Mouse (Mus musculus) embryonic facial prominence, embryonic 10.5 days (tissue): ENCODE measurements at regions not wholly inside any gene's neighbourhood (a gene's known extent, or its start where the extent isn't known, plus 50 kb on each side); places are given as distances from the start of the nearest gene placed in this dataset.

ENCODE experiments used
- DNase-seq: peaks from one replicate; pipeline ENCODE4 v3.0.0-alpha.2; 2017; ENCODE audit warnings: low spot score
- H3K27ac ChIP-seq: fragments of 300-500 bp; sonication (generic); replicated peaks from 2 replicates; pipeline ENCODE4 v1.5.1; 2016; ENCODE audit warnings: mild to moderate bottlenecking
- H3K27me3 ChIP-seq: fragments of 300-500 bp; sonication (generic); replicated peaks from 2 replicates; pipeline ENCODE4 v1.6.1; 2016; ENCODE audit warnings: low read depth, mild to moderate bottlenecking; ENCODE audit not compliant: poor library complexity, severe bottlenecking
- H3K36me3 ChIP-seq: fragments of 300-500 bp; sonication (generic); replicated peaks from 2 replicates; pipeline ENCODE4 v1.6.1; 2016; ENCODE audit warnings: mild to moderate bottlenecking, moderate library complexity
- H3K4me1 ChIP-seq: fragments of 300-500 bp; sonication (generic); 2 replicates; pipeline ENCODE4 v1.6.1; 2016
- H3K4me3 ChIP-seq: fragments of 300-500 bp; sonication (generic); 2 replicates; pipeline ENCODE4 v1.5.1; 2016; ENCODE audit warnings: mild to moderate bottlenecking, moderate library complexity
- H3K9me3 ChIP-seq: fragments of 300-500 bp; sonication (generic); 2 replicates; pipeline ENCODE4 v1.6.1; 2016; ENCODE audit warnings: mild to moderate bottlenecking
- WGBS: fragments of 180-500 bp; shearing (Covaris S2); methylation state at CpG from one replicate; pipeline ENCODE4 v1.1.7; 2016; 5-methylcytosine and 5-hydroxymethylcytosine counted together

DNA sequence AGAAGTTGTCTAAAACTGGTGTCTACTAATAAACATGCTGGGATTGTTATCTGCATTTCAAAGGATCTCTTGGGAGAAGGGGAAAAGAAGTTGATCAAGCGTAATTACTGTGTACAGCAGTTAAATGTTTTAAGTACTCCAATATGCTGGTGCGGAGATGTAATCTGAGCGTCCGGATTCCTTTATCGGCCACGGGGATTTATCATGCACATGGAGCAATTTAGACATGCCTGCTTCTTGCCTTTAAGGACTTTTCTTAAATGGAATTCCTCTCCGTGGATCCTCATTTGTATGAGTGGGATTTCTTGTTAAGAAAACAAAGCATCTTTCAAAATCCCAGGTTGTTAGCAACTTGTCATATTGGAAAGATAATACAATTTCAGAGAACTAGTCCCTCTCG lies 2468.0 kb upstream of the 5930422O12Rik start:
- no peak overlapping the region for H3K27ac ChIP-seq
- H3K27me3 ChIP-seq: peaks cover 24% of the 10 kb centered on the region
- H3K9me3 ChIP-seq: no peaks in the 10 kb centered on the region
- DNase-seq: peak; percentile 43
- H3K4me1 ChIP-seq: peaks cover 34% of the 10 kb centered on the region
- H3K36me3 ChIP-seq: no peaks in the 10 kb centered on the region
- WGBS: 42% methylated on average over 8 of the region's 8 CpGs
- H3K4me3 ChIP-seq: no peak overlapping the region

DNA sequence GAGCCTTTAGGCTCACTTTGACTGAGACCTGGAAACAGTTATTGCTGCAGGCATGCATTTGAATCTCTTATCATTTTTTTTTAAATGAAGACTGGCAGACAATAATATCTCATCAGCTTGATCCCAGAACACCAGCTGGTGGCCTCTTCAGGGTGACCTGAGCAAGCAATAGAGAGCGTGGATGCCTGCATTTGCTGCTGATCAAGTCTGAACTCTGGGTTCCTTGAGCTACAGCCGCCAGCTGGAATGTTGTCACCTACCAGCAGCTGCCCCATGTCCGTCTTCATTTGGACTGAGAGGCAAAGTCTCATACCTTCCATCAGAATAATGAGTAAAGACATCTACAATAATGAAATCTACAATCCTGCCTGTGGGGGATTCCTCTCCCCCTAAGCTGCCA lies 2466.3 kb upstream of the 5930422O12Rik start:
- Histone ChIP-seq H3K4me3 (no peak overlapping the region), H3K27me3 (peaks cover 22% of the 10 kb centered on the region), H3K9me3 (no peaks in the 10 kb centered on the region), H3K36me3 (no peaks in the 10 kb centered on the region), H3K27ac (peak overlapping the region; percentile 25; the same call in 1 of the 2 replicates), H3K4me1 (peaks cover 34% of the 10 kb centered on the region)
- peak; percentile 28 for DNase-seq
- WGBS: 61% methylated on average over 3 of the region's 3 CpGs

DNA sequence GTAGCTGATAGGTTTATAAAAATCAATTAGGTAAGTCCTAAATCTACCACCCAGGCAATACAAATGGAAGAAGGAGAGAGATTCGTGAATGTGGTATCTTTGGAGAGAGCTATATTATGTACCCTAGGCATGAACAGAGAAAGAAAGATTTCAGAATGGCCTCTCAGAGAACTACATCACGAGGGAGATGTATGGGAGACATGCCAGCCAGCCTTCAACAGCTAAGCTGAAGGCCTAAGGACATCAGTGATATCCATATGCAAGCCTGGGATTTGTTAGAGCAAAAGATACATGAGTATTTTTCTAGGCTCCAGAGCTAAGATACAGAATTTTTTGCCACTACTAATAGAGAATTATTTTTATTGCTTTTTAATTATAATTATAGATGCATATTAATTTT lies 2445.7 kb upstream of the 5930422O12Rik start:
- H3K27ac ChIP-seq: no peak overlapping the region
- H3K4me1 ChIP-seq: no peaks in the 10 kb centered on the region
- 81% methylated on average over 2 of the region's 2 CpGs for WGBS
- no peaks in the 10 kb centered on the region for H3K9me3 ChIP-seq
- no peaks in the 10 kb centered on the region for H3K36me3 ChIP-seq
- H3K4me3 ChIP-seq: no peak overlapping the region
- no peaks in the 10 kb centered on the region for H3K27me3 ChIP-seq
- DNase-seq: no peak

DNA sequence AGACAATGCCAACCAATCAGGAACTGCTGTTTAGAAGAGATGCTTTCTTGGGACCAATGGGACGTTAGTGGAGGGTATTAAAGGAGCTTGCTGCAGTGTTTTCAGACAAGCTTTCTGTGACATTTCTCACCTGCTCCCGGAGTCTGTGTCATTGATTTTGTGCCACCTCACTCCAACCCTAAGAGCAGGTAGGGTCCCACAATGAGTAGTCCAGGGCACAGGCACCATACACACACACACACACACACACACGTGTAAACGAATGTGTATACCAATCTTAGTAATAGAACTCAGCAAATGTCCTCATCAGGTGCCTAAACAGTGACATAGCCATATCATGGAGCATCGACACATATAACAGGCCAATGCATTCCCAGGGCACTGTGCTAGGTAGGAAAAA lies 2440.5 kb upstream of the 5930422O12Rik start:
- no peaks in the 10 kb centered on the region for H3K27me3 ChIP-seq
- no peaks in the 10 kb centered on the region for H3K36me3 ChIP-seq
- H3K4me1 ChIP-seq: no peaks in the 10 kb centered on the region
- no peak overlapping the region for H3K27ac ChIP-seq
- DNase-seq: no peak
- WGBS: 82% methylated on average over 5 of the region's 5 CpGs
- no peak overlapping the region for H3K4me3 ChIP-seq
- no peaks in the 10 kb centered on the region for H3K9me3 ChIP-seq

DNA sequence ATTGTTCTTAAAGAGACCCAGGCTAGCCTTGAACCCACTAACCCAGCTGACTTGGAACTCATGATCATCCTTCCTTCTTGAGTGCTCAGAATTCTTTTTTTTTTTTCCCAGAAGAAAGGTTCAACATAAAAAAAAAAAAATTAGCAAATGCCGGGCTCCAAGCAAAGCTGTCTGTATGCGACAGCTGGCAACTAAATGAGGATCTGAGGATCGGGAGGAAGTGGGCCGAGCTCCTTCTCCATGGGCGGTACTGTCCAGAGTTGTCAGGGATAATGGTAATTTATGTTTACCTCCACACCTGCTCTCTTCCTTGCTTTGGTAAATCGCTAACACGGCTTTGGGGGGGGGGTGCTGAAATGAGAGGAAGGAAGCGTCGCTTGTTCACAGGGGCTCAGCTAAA lies 2429.9 kb upstream of the 5930422O12Rik start:
- Histone ChIP-seq H3K9me3 (no peaks in the 10 kb centered on the region; the same call in 1 of the 2 replicates), H3K27me3 (no peaks in the 10 kb centered on the region), H3K36me3 (no peaks in the 10 kb centered on the region), H3K27ac (no peak overlapping the region), H3K4me3 (no peak overlapping the region), H3K4me1 (peaks cover 16% of the 10 kb centered on the region)
- DNase-seq: no peak
- 87% methylated on average over 9 of the region's 9 CpGs for WGBS

DNA sequence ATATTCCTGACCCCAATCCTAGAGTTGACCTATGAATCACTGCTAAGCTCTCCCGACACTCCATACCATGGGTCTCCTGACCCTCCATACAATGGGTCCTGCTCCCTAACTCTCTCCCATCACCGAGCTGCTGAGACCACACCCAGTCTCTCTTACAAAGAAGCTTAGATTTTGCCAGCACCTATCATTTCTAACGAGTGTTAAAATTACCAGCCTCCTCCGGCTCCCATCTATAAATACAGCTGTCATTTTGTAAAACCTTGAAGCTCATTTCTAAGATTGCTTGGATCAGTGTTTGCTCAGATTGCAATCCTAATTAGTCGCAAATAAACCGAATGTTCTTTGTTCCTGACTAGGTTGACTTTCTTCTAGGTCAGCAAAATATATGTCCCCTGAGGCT lies 2428.4 kb upstream of the 5930422O12Rik start:
- Histone ChIP-seq H3K4me1 (peaks cover 16% of the 10 kb centered on the region), H3K36me3 (no peaks in the 10 kb centered on the region), H3K27me3 (no peaks in the 10 kb centered on the region), H3K9me3 (no peaks in the 10 kb centered on the region; the same call in 1 of the 2 replicates), H3K27ac (no peak overlapping the region), H3K4me3 (no peak overlapping the region)
- DNase-seq: no peak
- WGBS: 87% methylated on average over 6 of the region's 6 CpGs

DNA sequence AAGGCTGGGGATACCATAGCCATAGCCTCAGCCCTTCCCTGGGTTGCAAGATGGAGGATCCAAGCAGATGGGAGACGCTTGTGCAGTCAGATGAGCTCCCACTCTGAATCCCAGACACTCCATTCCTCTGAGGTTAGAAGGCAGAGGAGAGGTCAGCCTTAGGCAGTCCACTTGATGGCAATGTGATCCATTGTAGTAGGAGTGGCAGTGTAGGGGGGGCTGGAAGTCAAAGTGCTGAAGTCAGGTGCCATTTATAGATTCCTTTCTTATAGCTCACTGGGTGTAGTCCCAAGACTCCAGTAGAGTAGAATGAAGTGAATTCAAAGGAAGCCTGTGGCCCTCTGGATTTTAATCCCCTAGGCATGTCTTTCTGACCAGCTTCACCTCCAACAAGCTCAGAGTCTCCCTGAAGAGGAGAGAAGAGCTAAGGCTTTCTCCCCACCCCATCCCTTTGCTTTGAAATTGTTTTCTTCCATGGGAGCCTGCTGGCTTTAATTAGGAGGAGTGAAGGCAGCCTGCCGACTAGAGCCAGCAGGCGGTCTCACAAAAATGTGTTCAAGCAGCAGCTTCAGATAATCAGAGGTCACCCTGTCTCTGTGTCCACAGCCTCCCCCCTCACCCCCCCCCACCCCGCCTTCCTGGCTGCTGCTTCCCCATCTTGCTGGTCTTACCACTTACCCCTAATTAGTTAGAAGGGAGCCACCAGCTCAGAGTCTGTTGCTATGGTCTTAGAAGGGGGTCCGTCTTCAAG lies 2426.4 kb upstream of the 5930422O12Rik start:
- no peaks in the 10 kb centered on the region for H3K27me3 ChIP-seq
- H3K27ac ChIP-seq: peak overlapping the region; percentile 21; the same call in 1 of the 2 replicates
- DNase-seq: peak; percentile 71
- no peak overlapping the region for H3K4me3 ChIP-seq
- H3K36me3 ChIP-seq: no peaks in the 10 kb centered on the region
- no peaks in the 10 kb centered on the region; the same call in 1 of the 2 replicates for H3K9me3 ChIP-seq
- 20% methylated on average over 5 of the region's 5 CpGs for WGBS
- peaks cover 16% of the 10 kb centered on the region for H3K4me1 ChIP-seq

DNA sequence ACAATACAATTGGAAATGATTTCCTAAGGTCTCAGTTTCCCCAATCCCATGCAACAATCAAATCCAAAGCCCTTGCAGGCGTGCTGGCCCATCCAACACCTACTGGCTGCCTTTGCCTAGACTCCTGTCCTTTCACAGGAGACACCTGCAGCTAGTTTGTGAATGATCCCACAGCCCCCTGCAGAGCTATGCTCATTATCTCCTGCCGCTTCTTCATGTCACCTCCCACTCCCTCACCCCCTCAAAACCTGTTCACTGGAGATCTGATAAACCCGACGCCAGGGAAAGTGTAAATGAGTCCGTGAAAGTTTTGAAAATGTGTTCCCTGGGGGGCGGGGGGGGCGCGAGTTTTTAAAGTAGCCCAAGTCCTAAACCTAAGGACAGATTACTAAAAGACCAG lies 2420.2 kb upstream of the 5930422O12Rik start:
- H3K27ac ChIP-seq: no peak overlapping the region
- no peaks in the 10 kb centered on the region; the same call in 1 of the 2 replicates for H3K9me3 ChIP-seq
- H3K27me3 ChIP-seq: no peaks in the 10 kb centered on the region
- 61% methylated on average over 8 of the region's 8 CpGs for WGBS
- H3K36me3 ChIP-seq: no peaks in the 10 kb centered on the region
- no peak for DNase-seq
- no peak overlapping the region for H3K4me3 ChIP-seq
- 0 out of 2 replicates have a peak, but pooled peaks cover 2% of the 10 kb centered on the region for H3K4me1 ChIP-seq

DNA sequence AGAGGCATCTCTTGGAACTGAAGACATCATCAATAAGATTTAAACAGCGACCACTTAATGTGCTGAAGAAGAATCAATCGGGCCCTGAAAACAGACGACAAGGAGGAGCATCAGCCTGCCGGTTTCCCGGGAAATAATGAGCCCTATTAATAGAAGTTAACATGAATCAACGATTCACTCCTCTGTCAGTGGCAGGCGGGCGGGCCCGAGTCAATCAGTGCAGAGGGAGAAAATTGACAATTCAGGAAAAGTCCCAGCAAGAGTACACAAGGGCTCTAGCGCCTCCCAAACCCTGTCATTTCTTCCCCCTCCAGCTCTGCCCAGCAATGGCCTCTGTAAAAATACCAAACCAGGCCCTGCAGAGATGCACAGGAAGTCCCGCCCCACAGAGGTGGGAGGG lies 2416.4 kb upstream of the 5930422O12Rik start:
- Histone ChIP-seq H3K4me3 (no peak overlapping the region), H3K36me3 (no peaks in the 10 kb centered on the region), H3K27ac (no peak overlapping the region), H3K4me1 (0 out of 2 replicates have a peak, but pooled peaks cover 2% of the 10 kb centered on the region), H3K9me3 (no peaks in the 10 kb centered on the region), H3K27me3 (no peaks in the 10 kb centered on the region)
- no peak for DNase-seq
- WGBS: 81% methylated on average over 11 of the region's 11 CpGs

DNA sequence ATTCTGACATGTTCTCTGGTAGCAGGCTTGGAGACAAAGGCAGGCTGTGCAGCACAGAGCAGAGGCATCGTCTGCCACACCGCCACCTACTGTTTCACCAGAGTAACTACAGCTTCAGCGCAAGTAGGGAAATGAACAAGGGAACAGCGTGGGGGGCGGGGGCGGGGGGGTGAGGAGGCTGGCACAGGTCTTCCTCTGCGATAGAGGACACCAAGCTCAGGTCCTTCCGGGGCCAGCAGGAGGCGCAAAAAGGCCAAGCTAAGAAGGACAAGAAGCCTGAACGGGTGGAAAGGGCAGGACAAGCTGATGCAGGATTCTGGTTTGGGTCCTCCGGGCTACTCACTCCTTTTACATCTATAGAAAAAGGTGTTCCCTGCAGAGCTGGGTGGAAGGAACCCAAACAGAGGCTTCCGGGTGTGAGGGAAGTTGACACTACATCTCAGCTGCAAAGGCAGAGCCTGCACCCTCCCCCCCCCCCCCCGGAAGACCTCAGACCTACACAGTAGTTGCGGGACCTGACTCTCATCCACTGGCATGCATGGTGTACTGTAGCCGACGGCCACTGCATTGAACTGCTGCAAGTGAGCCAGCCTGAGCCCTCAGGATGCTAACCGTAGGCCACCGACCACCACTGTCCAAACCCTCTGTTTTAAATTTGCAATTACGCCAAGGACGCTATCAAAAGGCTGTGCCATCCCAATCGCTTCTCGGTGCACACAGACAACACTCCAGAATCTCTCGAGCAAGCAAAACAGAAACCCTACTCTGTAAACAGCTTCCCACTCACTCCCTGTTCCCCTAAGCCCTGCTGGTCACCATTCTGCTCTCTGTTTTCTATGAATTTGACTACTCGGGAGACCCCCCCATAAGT lies 2396.6 kb upstream of the 5930422O12Rik start:
- no peaks in the 10 kb centered on the region; the same call in 1 of the 2 replicates for H3K27me3 ChIP-seq
- H3K36me3 ChIP-seq: no peaks in the 10 kb centered on the region
- H3K27ac ChIP-seq: peak overlapping the region; percentile 82
- DNase-seq: peak; percentile 89
- 6% methylated on average over 24 of the region's 24 CpGs for WGBS
- H3K4me1 ChIP-seq: peaks cover 11% of the 10 kb centered on the region
- peak overlapping the region; percentile 57 for H3K4me3 ChIP-seq
- H3K9me3 ChIP-seq: no peaks in the 10 kb centered on the region

DNA sequence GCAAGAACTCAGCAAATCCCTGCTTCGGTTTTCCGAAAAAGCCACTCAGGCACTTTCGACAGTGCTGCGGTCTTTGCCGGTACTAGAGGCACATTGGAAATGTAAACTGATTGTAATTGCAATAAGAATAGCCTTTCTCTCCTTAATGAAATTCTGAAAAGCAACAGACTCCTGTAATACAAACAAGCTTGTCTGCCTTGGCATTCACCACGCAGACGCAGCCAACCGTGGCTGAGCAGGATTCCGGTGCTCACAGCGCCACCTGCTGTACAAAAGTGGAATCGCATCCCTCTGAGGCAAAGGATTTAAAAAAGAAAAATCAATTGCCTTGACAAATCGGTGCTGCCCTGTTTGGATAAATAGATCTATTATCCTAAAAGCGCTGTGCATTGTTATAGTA lies 2395.2 kb upstream of the 5930422O12Rik start:
- peak; percentile 90 for DNase-seq
- Histone ChIP-seq H3K9me3 (no peaks in the 10 kb centered on the region), H3K27ac (peak overlapping the region; percentile 80), H3K4me1 (peaks cover 11% of the 10 kb centered on the region), H3K36me3 (no peaks in the 10 kb centered on the region), H3K4me3 (peak overlapping the region; percentile 53), H3K27me3 (no peaks in the 10 kb centered on the region; the same call in 1 of the 2 replicates)
- WGBS: 4% methylated on average over 13 of the region's 13 CpGs

DNA sequence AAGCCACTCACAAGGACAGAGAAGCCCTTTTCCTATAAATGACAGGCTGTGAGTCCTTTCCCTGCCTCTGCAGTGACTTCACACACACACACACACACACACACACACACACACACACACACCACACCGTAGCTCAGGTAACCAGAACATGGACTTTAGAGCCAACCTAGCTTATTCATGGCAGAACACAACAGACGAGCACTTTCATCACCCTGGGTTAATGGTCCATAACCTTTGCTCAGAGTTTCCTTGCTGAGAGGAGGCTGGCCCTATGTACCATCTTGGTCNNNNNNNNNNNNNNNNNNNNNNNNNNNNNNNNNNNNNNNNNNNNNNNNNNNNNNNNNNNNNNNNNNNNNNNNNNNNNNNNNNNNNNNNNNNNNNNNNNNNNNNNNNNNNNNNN lies 2391.6 kb upstream of the 5930422O12Rik start:
- Histone ChIP-seq H3K27me3 (no peaks in the 10 kb centered on the region; the same call in 1 of the 2 replicates), H3K27ac (no peak overlapping the region), H3K36me3 (no peaks in the 10 kb centered on the region), H3K4me1 (peaks cover 9% of the 10 kb centered on the region), H3K9me3 (no peaks in the 10 kb centered on the region), H3K4me3 (no peak overlapping the region)
- DNase-seq: no peak
- 78% methylated on average over 2 of the region's 2 CpGs for WGBS
